Mouse (Mus musculus) forebrain, embryonic 15.5 days (tissue): ENCODE measurements around the gene Tmem131l. TPM values are rescaled to one million over a fixed set of nuclear protein-coding genes. Genes with fewer than 3 reads are reported as not detected.
A peak's percentile ranks its signal among the peaks of the same experiment; 100 is the strongest.

Source experiments
- ATAC-seq: fragments of 200-750 bp; cut with Nextera tagmentation; replicated peaks from 2 replicates; pipeline ENCODE4 v1.8.0; 2017; ENCODE audit warnings: mild to moderate bottlenecking, moderate TSS enrichment, moderate library complexity
- H3K27ac ChIP-seq: fragments of 300-500 bp; sonication (generic); replicated peaks from 2 replicates; pipeline ENCODE4 v1.5.1; 2015; ENCODE audit warnings: mild to moderate bottlenecking, inconsistent platforms
- H3K27me3 ChIP-seq: fragments of 300-500 bp; sonication (generic); 2 replicates; pipeline ENCODE4 v1.6.1; 2015; ENCODE audit warnings: inconsistent platforms
- H3K36me3 ChIP-seq: fragments of 300-500 bp; sonication (generic); 2 replicates; pipeline ENCODE4 v1.6.1; 2015; ENCODE audit warnings: mild to moderate bottlenecking, inconsistent platforms
- H3K4me1 ChIP-seq: fragments of 300-500 bp; sonication (generic); 2 replicates; pipeline ENCODE4 v1.6.1; 2015; ENCODE audit warnings: inconsistent platforms
- H3K4me2 ChIP-seq: fragments of 300-500 bp; sonication (generic); replicated peaks from 2 replicates; pipeline ENCODE4 v1.6.1; 2015; ENCODE audit warnings: mild to moderate bottlenecking, inconsistent platforms
- H3K4me3 ChIP-seq: fragments of 300-500 bp; sonication (generic); 2 replicates; pipeline ENCODE4 v1.5.1; 2015; ENCODE audit warnings: mild to moderate bottlenecking, inconsistent platforms
- H3K9ac ChIP-seq: fragments of 300-500 bp; sonication (generic); replicated peaks from 2 replicates; pipeline ENCODE4 v1.6.1; 2015; ENCODE audit warnings: mild to moderate bottlenecking, inconsistent platforms
- H3K9me3 ChIP-seq: fragments of 300-500 bp; sonication (generic); 2 replicates; pipeline ENCODE4 v1.6.1; 2016; ENCODE audit warnings: inconsistent platforms
- WGBS: fragments of 180-500 bp; shearing (Covaris S2); methylation state at CpG from one replicate; pipeline ENCODE4 v1.1.7; 2015; ENCODE audit warnings: mixed read lengths; 5-methylcytosine and 5-hydroxymethylcytosine counted together
- polyA plus RNA-seq: library from polyadenylated mRNA; unstranded; fragments of >200 nt; fragmentation: Nextera tagmentation; extraction: Ambion mirVana; gene quantifications from 2 replicates; pipeline ENCODE4 v1.2.1, GENCODE M21; 2015

The Tmem131l gene
- polyA plus RNA-seq, 1 experiment from 2014 or later: 130 TPM

DNA sequence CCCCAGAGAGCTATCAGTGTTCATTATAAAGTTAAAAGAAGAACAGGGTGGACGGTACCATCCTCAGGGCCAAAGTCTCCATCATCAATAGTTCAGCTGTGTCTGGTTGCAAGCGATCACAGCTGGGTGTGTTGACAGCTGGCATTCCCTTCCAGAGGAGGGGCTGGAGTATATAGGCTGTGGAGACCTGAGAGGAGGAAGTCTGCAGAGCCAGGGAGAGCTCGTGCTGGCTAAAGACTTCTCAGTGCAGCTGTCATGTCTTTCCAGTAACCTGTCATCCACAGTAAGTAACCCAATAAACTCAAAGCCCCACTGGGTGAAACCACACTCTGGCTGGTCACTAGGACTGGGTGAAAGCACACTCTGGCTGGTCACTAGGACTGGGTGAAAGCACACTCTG is 77.4 kb downstream of the Tmem131l start:
- no peak overlapping the region for H3K4me2 ChIP-seq
- H3K9me3 ChIP-seq: no peaks in the 10 kb centered on the region
- ATAC-seq: peak; percentile 36; the same call in 1 of the 2 replicates
- peaks cover 34% of the 10 kb centered on the region for H3K36me3 ChIP-seq
- H3K4me1 ChIP-seq: peaks cover 38% of the 10 kb centered on the region
- no peak overlapping the region for H3K4me3 ChIP-seq
- WGBS: 62% methylated on average over 3 of the region's 3 CpGs
- H3K27ac ChIP-seq: peak overlapping the region; percentile 31; the same call in 1 of the 2 replicates
- no peaks in the 10 kb centered on the region for H3K27me3 ChIP-seq
- no peak overlapping the region for H3K9ac ChIP-seq

GRCm38 (mm10) chr3:83962076-83962475 is 77.9 kb downstream of the Tmem131l start:
- Histone ChIP-seq H3K27me3 (no peaks in the 10 kb centered on the region), H3K9me3 (no peaks in the 10 kb centered on the region), H3K4me1 (peaks cover 38% of the 10 kb centered on the region), H3K4me3 (no peak overlapping the region), H3K27ac (no peak overlapping the region), H3K36me3 (peaks cover 35% of the 10 kb centered on the region), H3K4me2 (no peak overlapping the region), H3K9ac (no peak overlapping the region)
- no peak for ATAC-seq
- WGBS: 90% methylated on average over 7 of the region's 7 CpGs

DNA sequence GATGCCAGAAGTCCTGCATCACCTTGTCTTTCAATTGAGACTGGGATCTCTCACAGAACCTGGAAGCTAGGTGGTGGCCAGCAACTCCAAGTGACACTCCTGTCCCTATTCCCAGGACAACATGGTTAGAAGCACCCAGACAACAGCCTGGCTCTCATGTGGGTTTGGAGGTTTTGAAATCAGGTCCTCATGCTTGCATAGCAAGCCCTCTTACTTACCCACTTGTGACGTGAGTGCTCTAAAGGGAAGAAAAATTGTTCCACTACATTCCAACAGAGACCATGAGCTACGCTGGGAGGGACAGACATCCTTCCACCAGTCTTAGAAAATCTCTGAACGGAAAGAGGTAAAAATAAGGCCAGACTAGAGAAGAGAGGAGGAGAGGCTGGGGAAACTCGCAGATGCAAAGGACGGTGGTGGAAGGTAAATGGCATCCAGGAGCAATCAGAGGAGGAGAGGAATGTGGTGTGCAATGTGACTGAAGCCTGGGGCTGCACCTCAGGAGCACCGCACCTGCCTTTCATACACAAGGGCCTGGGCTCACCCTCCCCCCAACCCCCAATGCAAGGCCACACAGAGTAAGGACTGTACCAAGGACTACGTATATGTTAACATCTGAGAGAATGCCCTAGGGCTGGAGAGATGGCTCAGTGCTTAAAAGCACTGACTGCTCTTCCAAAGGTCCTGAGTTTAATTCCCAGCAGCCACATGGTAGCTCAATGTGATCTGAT is 80.9 kb downstream of the Tmem131l start:
- H3K27ac ChIP-seq: no peak overlapping the region
- no peak overlapping the region for H3K4me2 ChIP-seq
- WGBS: 90% methylated on average over 7 of the region's 7 CpGs
- H3K9me3 ChIP-seq: no peaks in the 10 kb centered on the region
- ATAC-seq: no peak
- H3K9ac ChIP-seq: no peak overlapping the region
- peaks cover 26% of the 10 kb centered on the region for H3K4me1 ChIP-seq
- H3K36me3 ChIP-seq: peaks cover 46% of the 10 kb centered on the region
- no peak overlapping the region for H3K4me3 ChIP-seq
- H3K27me3 ChIP-seq: no peaks in the 10 kb centered on the region

- no peak overlapping the region for H3K9ac ChIP-seq
- no peak overlapping the region for H3K27ac ChIP-seq
- no peak overlapping the region for H3K4me3 ChIP-seq
- H3K4me2 ChIP-seq: no peak overlapping the region
- peaks cover 10% of the 10 kb centered on the region for H3K4me1 ChIP-seq
- 91% methylated on average over 8 of the region's 8 CpGs for WGBS
- H3K27me3 ChIP-seq: no peaks in the 10 kb centered on the region
- no peak for ATAC-seq
- no peaks in the 10 kb centered on the region for H3K9me3 ChIP-seq
- H3K36me3 ChIP-seq: peaks cover 22% of the 10 kb centered on the region
Observed at GRCm38 (mm10) chr3:83953879-83954278, 86.1 kb downstream of the Tmem131l start.

DNA sequence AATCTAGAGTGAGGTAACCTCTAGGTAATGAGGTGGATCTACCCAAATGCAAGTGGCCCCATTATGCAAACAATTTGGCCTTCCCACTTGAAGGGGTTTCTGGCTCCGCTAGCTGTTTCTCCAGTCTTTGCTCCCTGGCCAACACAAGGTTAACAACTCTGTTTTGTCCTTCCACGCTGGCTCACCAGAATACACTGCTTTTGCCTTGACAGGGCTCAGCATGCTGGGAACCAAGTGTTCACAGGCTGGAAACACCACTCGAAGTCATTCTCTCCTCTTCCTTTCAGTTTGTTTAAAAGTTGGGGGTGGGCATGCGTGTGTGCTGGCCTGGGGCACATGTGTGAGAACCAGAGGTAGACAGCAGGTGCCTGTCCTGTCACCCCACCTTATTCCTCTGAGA is 91.2 kb downstream of the Tmem131l start:
- ATAC-seq: 0 out of 2 replicates have a peak, but pooled peaks have one; percentile 30
- Histone ChIP-seq H3K36me3 (0 out of 2 replicates have a peak, but pooled peaks cover 2% of the 10 kb centered on the region), H3K27me3 (no peaks in the 10 kb centered on the region), H3K9ac (no peak overlapping the region), H3K4me3 (no peak overlapping the region), H3K4me2 (no peak overlapping the region), H3K9me3 (no peaks in the 10 kb centered on the region), H3K4me1 (peaks cover 23% of the 10 kb centered on the region), H3K27ac (peak overlapping the region; percentile 46)
- 28% methylated on average over 4 of the region's 4 CpGs for WGBS

- Histone ChIP-seq H3K27ac (no peak overlapping the region; the same call in 1 of the 2 replicates), H3K36me3 (peaks cover 4% of the 10 kb centered on the region; the same call in 1 of the 2 replicates), H3K4me1 (peaks cover 23% of the 10 kb centered on the region), H3K4me2 (no peak overlapping the region), H3K9ac (no peak overlapping the region), H3K9me3 (no peaks in the 10 kb centered on the region), H3K4me3 (no peak overlapping the region), H3K27me3 (no peaks in the 10 kb centered on the region)
- no peak for ATAC-seq
- 81% methylated on average over 8 of the region's 8 CpGs for WGBS
Observed at GRCm38 (mm10) chr3:83947476-83948245, 92.3 kb downstream of the Tmem131l start.

DNA sequence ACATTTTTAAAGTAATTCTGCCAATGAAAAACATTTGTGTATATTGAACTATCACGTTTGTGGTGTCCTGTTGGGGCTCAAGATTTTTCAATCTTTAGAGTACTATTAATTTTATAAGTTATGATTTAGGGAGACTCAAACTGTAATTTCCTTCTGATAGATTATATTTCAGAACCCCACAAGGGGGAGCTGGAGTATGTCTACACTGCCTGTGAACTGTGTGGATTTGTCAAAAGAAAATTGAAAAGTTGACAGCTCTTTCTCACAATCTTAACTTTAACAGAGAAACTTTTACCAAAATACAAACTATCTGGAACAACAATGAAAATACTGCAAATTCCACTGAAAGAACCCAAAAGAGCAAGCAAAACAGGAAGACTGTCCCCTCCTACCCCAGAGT is 93.1 kb downstream of the Tmem131l start:
- H3K27me3 ChIP-seq: no peaks in the 10 kb centered on the region

GRCm38 (mm10) chr3:83943691-83944090 is 96.3 kb downstream of the Tmem131l start:
- no peak for ATAC-seq
- H3K27me3 ChIP-seq: no peaks in the 10 kb centered on the region
- WGBS: 65% methylated on average over 2 of the region's 2 CpGs
- H3K4me1 ChIP-seq: peaks cover 10% of the 10 kb centered on the region; the same call in 1 of the 2 replicates
- no peak overlapping the region for H3K9ac ChIP-seq
- H3K4me2 ChIP-seq: no peak overlapping the region
- H3K36me3 ChIP-seq: peaks cover 34% of the 10 kb centered on the region
- H3K4me3 ChIP-seq: no peak overlapping the region
- no peaks in the 10 kb centered on the region for H3K9me3 ChIP-seq
- no peak overlapping the region for H3K27ac ChIP-seq

More for the DNA sequence above, 93.1 kb downstream of the Tmem131l start:
- Histone ChIP-seq H3K4me3 (no peak overlapping the region), H3K4me2 (no peak overlapping the region), H3K4me1 (peaks cover 23% of the 10 kb centered on the region), H3K27ac (no peak overlapping the region), H3K36me3 (peaks cover 10% of the 10 kb centered on the region), H3K9ac (no peak overlapping the region), H3K9me3 (no peaks in the 10 kb centered on the region)
- whole genome bisulfite sequencing: 85% methylated on average over 1 of the region's 1 CpGs
- ATAC-seq: no peak; the same call in 1 of the 2 replicates

DNA sequence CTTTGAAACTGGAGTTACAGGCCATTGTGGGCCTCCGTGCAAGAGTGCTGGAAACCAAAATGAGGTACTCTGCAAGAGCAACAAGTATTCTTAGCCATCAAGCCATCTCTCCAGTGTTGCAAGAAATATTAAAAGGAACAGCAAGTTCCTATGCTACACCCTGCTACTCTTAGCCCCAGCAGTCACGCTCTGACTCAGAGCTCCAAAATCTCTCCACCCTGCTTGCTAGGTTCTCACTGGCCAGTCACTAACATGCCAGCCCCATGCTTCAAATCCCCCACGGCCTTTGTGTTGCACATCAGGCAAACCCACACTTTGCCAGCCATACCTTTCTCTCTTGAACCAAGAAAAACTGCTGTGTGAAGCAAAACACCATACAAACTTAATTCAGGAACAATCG is 96.8 kb downstream of the Tmem131l start:
- no peak for ATAC-seq
- Histone ChIP-seq H3K27me3 (no peaks in the 10 kb centered on the region), H3K4me1 (peaks cover 6% of the 10 kb centered on the region; the same call in 1 of the 2 replicates), H3K36me3 (peaks cover 39% of the 10 kb centered on the region), H3K27ac (no peak overlapping the region), H3K9ac (no peak overlapping the region), H3K4me2 (no peak overlapping the region), H3K4me3 (no peak overlapping the region), H3K9me3 (no peaks in the 10 kb centered on the region)
- 85% methylated on average over 4 of the region's 4 CpGs for WGBS

DNA sequence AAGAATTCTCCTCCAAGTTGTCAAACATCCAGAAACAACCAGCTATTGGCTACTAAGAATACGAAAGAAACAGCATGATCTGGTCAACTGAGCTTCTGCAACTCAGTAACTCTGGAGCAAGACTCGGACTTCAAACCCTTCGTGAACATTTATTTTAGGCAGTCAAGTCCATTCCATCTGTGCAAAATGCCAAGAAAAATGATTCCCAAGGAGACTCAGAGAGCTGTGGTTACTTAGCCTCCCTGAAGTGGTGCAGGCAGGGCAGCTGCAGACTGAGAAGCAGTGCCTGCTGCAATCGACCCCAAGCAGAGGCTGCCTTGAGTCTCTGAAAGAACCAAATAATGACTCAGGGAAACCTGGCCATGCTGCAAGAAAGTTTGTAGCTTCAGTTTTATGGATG is 98.1 kb downstream of the Tmem131l start:
- no peak for ATAC-seq
- WGBS: 86% methylated on average over 4 of the region's 4 CpGs
- H3K27ac ChIP-seq: no peak overlapping the region

GRCm38 (mm10) chr3:83938871-83939270 is 101.1 kb downstream of the Tmem131l start:
- no peak for ATAC-seq
- no peaks in the 10 kb centered on the region for H3K4me1 ChIP-seq
- H3K9ac ChIP-seq: no peak overlapping the region
- no peak overlapping the region for H3K4me3 ChIP-seq
- H3K27me3 ChIP-seq: no peaks in the 10 kb centered on the region
- H3K36me3 ChIP-seq: peaks cover 74% of the 10 kb centered on the region
- WGBS: 44% methylated on average over 5 of the region's 5 CpGs
- no peak overlapping the region for H3K4me2 ChIP-seq
- H3K9me3 ChIP-seq: no peaks in the 10 kb centered on the region
- H3K27ac ChIP-seq: no peak overlapping the region

More for the DNA sequence above, 98.1 kb downstream of the Tmem131l start:
- Histone ChIP-seq H3K36me3 (peaks cover 49% of the 10 kb centered on the region), H3K27me3 (no peaks in the 10 kb centered on the region), H3K4me1 (no peaks in the 10 kb centered on the region), H3K4me2 (no peak overlapping the region), H3K9me3 (no peaks in the 10 kb centered on the region), H3K4me3 (no peak overlapping the region), H3K9ac (no peak overlapping the region)

- Histone ChIP-seq H3K4me3 (no peak overlapping the region), H3K36me3 (peaks cover 90% of the 10 kb centered on the region), H3K9ac (no peak overlapping the region), H3K27ac (no peak overlapping the region), H3K9me3 (no peaks in the 10 kb centered on the region), H3K27me3 (no peaks in the 10 kb centered on the region), H3K4me1 (no peaks in the 10 kb centered on the region), H3K4me2 (no peak overlapping the region)
- 85% methylated on average over 10 of the region's 10 CpGs for WGBS
- ATAC-seq: no peak
Observed at GRCm38 (mm10) chr3:83934514-83934913, 105.5 kb downstream of the Tmem131l start.
